Mouse (Mus musculus): ENCODE results near the gene Cd300e. TPM values are rescaled to one million over a fixed set of nuclear protein-coding genes. Genes with fewer than 3 reads are reported as not detected.

Cd300e gene
- total RNA-seq (2012; rRNA removed): not detected in 2 replicates
- not detected for polyA plus RNA-seq (2012; ENCODE audit: insufficient read depth in 1 of 2, insufficient read length in 2 of 2, low read depth in 1 of 2, low replicate concordance in 2 of 2, missing spikeins in 1 of 2)

DNA sequence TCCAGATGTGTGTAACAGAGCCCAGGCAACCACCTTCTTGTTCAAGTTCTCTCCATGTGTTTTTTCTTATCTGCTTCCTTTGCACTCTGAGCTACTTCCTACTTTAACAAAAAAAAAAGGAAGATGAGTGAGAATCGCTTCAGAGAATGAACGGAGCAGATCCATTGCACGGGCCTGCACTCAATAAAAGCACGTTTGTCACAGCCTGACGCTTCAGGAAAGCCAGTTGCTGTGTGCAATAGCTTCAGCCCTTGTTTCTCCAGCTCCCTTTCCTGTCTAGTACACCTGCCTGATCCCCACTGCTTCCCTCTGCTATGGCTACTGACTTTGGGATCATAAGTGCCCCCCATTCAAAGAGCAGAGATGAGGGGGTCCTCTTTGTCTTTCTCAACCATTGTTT lies at the start of gene Cd300e:
Gene Cd300e, minus strand, starts transcription at position 101 of the 400 bp plus-strand sequence.
- TF ChIP-seq TBP (IDR thresholded peaks at IDR 0.05; ENCODE audit: low read depth, low read length) (no peak), MAX (IDR thresholded peaks at IDR 0.05; ENCODE audit: low read length) (no peak), ZC3H11A (IDR thresholded peaks at IDR 0.05; ENCODE audit: low read depth, low read length) (no peak), ZNF384 (IDR thresholded peaks at IDR 0.05; ENCODE audit: low read depth, low read length) (no peak), TCF12 (IDR thresholded peaks at IDR 0.05; ENCODE audit: low read depth, low read length) (no peak), POLR2AphosphoS5 (IDR thresholded peaks at IDR 0.05; ENCODE audit: borderline replicate concordance, low read depth, low read length) (no peak), ZKSCAN1 (IDR thresholded peaks at IDR 0.05; ENCODE audit: low read depth, low read length) (no peak), POLR2A (IDR thresholded peaks at IDR 0.05; ENCODE audit: control insufficient read depth in 1 of 2, insufficient read depth in 1 of 2, low read depth in 1 of 2, low read length in 2 of 2, poor library complexity in 1 of 2) (no peak), MEF2A (IDR thresholded peaks at IDR 0.05; ENCODE audit: extremely low read depth, insufficient replicate concordance, low read depth, low read length, poor library complexity, severe bottlenecking) (no peak)
- no peaks in the 10 kb centered on the region for H3K79me2 ChIP-seq (ENCODE audit: control insufficient read depth, insufficient read depth, low read length, poor library complexity)
- no peaks in the 10 kb centered on the region for H3K4me1 ChIP-seq (ENCODE audit: control insufficient read depth in 1 of 2, insufficient read depth in 2 of 2, low read length in 2 of 2)
- H3K36me3 ChIP-seq (ENCODE audit: control insufficient read depth in 1 of 2, insufficient read depth in 2 of 2, low read length in 2 of 2): no peaks in the 10 kb centered on the region
- H3K9me3 ChIP-seq (replicated peaks; ENCODE audit: insufficient read depth, low read length): no peaks in the 10 kb centered on the region
- H3K4me3 ChIP-seq (ENCODE audit: control insufficient read depth in 1 of 2, insufficient read depth in 1 of 2, low read depth in 2 of 2, low read length in 2 of 2): no peak within 1 kb of the TSS
- no peak within 1 kb of the TSS for H3K27ac ChIP-seq (ENCODE audit: control insufficient read depth, low read depth, low read length)
- no peak for DNase-seq (ENCODE audit: low read depth, low spot score)
- H3K27me3 ChIP-seq (ENCODE audit: control insufficient read depth in 1 of 2, insufficient read depth in 2 of 2, low read length in 2 of 2): peaks cover 0 to 8% of the 10 kb centered on the region in 2 experiments; a peak in 2 of 4 replicates
- no peak within 1 kb of the TSS for H3K9ac ChIP-seq (ENCODE audit: control insufficient read depth, low read depth, low read length, poor library complexity, severe bottlenecking)

- no peaks in the 10 kb centered on the region for H3K9me3 ChIP-seq (replicated peaks; ENCODE audit: insufficient read depth, low read length)
- no peak overlapping the region for H3K27ac ChIP-seq (ENCODE audit: control insufficient read depth, low read depth, low read length)
- no peak overlapping the region for H3K4me3 ChIP-seq (ENCODE audit: control insufficient read depth in 1 of 2, insufficient read depth in 1 of 2, low read depth in 2 of 2, low read length in 2 of 2)
- H3K4me1 ChIP-seq (ENCODE audit: control insufficient read depth in 1 of 2, insufficient read depth in 2 of 2, low read length in 2 of 2): no peaks in the 10 kb centered on the region; a peak in 1 of 4 replicates
- H3K79me2 ChIP-seq (ENCODE audit: control insufficient read depth, insufficient read depth, low read length, poor library complexity): no peaks in the 10 kb centered on the region
- no peak overlapping the region for H3K9ac ChIP-seq (ENCODE audit: control insufficient read depth, low read depth, low read length, poor library complexity, severe bottlenecking)
- no peak for DNase-seq (ENCODE audit: low read depth, low spot score)
- no peak for TF ChIP-seq MYB (IDR thresholded peaks at IDR 0.05; ENCODE audit: low read depth, low read length)
- TF ChIP-seq SIN3A (IDR thresholded peaks at IDR 0.05; ENCODE audit: low read length): no peak
- no peak for TF ChIP-seq MXI1 (IDR thresholded peaks at IDR 0.05; ENCODE audit: low read depth, low read length)
- TF ChIP-seq MAFK (IDR thresholded peaks at IDR 0.05; ENCODE audit: borderline replicate concordance, low read depth, low read length): no peak
- no peak for TF ChIP-seq ETS1 (IDR thresholded peaks at IDR 0.05; ENCODE audit: low read depth, low read length)
- TF ChIP-seq ZNF384 (IDR thresholded peaks at IDR 0.05; ENCODE audit: low read depth, low read length): no peak
- no peak for TF ChIP-seq MAZ (IDR thresholded peaks at IDR 0.05; ENCODE audit: low read depth, low read length)
- TF ChIP-seq USF1 (IDR thresholded peaks at IDR 0.05; ENCODE audit: low read depth, low read length): no peak
- no peak for TF ChIP-seq POLR2AphosphoS5 (IDR thresholded peaks at IDR 0.05; ENCODE audit: borderline replicate concordance, low read depth, low read length)
- no peak for TF ChIP-seq TCF12 (IDR thresholded peaks at IDR 0.05; ENCODE audit: low read depth, low read length)
- no peaks in the 10 kb centered on the region for H3K36me3 ChIP-seq (ENCODE audit: control insufficient read depth in 1 of 2, insufficient read depth in 2 of 2, low read length in 2 of 2)
- no peaks in the 10 kb centered on the region for H3K27me3 ChIP-seq (ENCODE audit: control insufficient read depth in 1 of 2, insufficient read depth in 2 of 2, low read length in 2 of 2)
Observed at GRCm38 (mm10) chr11:115110271-115110670, 48.3 kb upstream of the Cd300e start.

All from MEL (cell line).